Mouse (Mus musculus) liver, embryonic 14.5 days (tissue): ENCODE measurements around the gene Lrrc15. TPM values are rescaled to one million over a fixed set of nuclear protein-coding genes. Genes with fewer than 3 reads are reported as not detected.

Experiments
- ATAC-seq: fragments of 200-750 bp; cut with Nextera tagmentation; 2 replicates; pipeline ENCODE4 v1.8.0; 2017; ENCODE audit warnings: moderate number of reproducible peaks, mild to moderate bottlenecking, moderate library complexity; ENCODE audit not compliant: insufficient read depth
- DNase-seq, 3 experiments: peaks; one replicate each; pipeline ENCODE4 v3.0.0-alpha.2; 2012 to 2013; ENCODE audit warnings: low read depth in 3 of 3, low spot score in 3 of 3
- H3K27ac ChIP-seq: fragments of 300-500 bp; sonication (generic); 2 replicates; pipeline ENCODE4 v1.5.1; 2014; ENCODE audit warnings: moderate library complexity, mild to moderate bottlenecking, control low read depth, inconsistent platforms
- H3K27me3 ChIP-seq: fragments of 300-500 bp; sonication (generic); 2 replicates; pipeline ENCODE4 v1.6.1; 2014; ENCODE audit warnings: mild to moderate bottlenecking, low read length, moderate library complexity; ENCODE audit not compliant: control insufficient read depth, insufficient read depth
- H3K36me3 ChIP-seq: fragments of 300-500 bp; sonication (generic); replicated peaks from 2 replicates; pipeline ENCODE4 v1.6.1; 2014; ENCODE audit warnings: low read depth; ENCODE audit not compliant: control insufficient read depth, insufficient read depth
- H3K4me1 ChIP-seq, 2 experiments: fragments of 200-500 bp in 1 of 2; fragments of 300-500 bp in 1 of 2; sonication (generic) in 1 of 2; replicated peaks; 2 replicates each; pipeline ENCODE4 v1.6.1; 2012 to 2014; ENCODE audit warnings: antibody characterized with exemption in 1 of 2, inconsistent platforms in 1 of 2, low read length in 1 of 2; ENCODE audit not compliant: control insufficient read depth in 2 of 2, insufficient read depth in 2 of 2
- H3K4me2 ChIP-seq: fragments of 300-500 bp; sonication (generic); 2 replicates; pipeline ENCODE4 v1.6.1; 2014; ENCODE audit warnings: low read depth, mild to moderate bottlenecking, control low read depth, moderate library complexity
- H3K4me3 ChIP-seq, 2 experiments: fragments of 200-500 bp in 1 of 2; fragments of 300-500 bp in 1 of 2; sonication (generic) in 1 of 2; 2 replicates each; pipeline ENCODE4 v1.5.1; 2012 to 2014; ENCODE audit warnings: low read depth in 2 of 2, low read length in 2 of 2, mild to moderate bottlenecking in 2 of 2, control low read depth in 1 of 2, inconsistent platforms in 1 of 2, moderate library complexity in 1 of 2; ENCODE audit not compliant: insufficient read depth in 1 of 2
- H3K9ac ChIP-seq: fragments of 300-500 bp; sonication (generic); replicated peaks from 2 replicates; pipeline ENCODE4 v1.6.1; 2014; ENCODE audit warnings: mild to moderate bottlenecking, control low read depth, moderate library complexity
- H3K9me3 ChIP-seq: fragments of 300-500 bp; sonication (generic); 2 replicates; pipeline ENCODE4 v1.6.1; 2016; ENCODE audit warnings: low read length, mixed read lengths; ENCODE audit not compliant: control insufficient read depth
- CTCF ChIP-seq: IDR thresholded peaks from 2 replicates; pipeline ENCODE4 v1.5.1; 2016; ENCODE audit warnings: antibody characterized with exemption, low read depth, control low read depth
- EP300 ChIP-seq: IDR thresholded peaks from 2 replicates; pipeline ENCODE4 v1.6.1; 2016; ENCODE audit warnings: antibody characterized with exemption, low read depth
- WGBS: fragments of 180-500 bp; shearing (Covaris S2); extraction: QIAGEN DNeasy Blood & Tissue Kit; methylation state at CpG from one replicate; pipeline ENCODE4 v1.1.7; 2014; ENCODE audit not compliant: insufficient replicate concordance; 5-methylcytosine and 5-hydroxymethylcytosine counted together
- polyA plus RNA-seq, 2 experiments: library from polyadenylated mRNA; depleted of rRNA in 1 of 2; stranded (reverse) in 1 of 2; unstranded in 1 of 2; fragments of >200 nt; fragmentation: Nextera tagmentation in 1 of 2; extraction: Ambion mirVana in 1 of 2; gene quantifications; 2 replicates each; pipeline versions ENCODE4 v1.2.1 to v1.2.3; 2012 to 2014

Gene Lrrc15
- polyA plus RNA-seq, 2 experiments, result 0.01 TPM

GRCm38 (mm10) chr16:30295106-30295505, 12.1 kb upstream of the Lrrc15 start:
- WGBS, result 62% methylated on average over 7 of the region's 7 CpGs
- no peak for ATAC-seq

DNA sequence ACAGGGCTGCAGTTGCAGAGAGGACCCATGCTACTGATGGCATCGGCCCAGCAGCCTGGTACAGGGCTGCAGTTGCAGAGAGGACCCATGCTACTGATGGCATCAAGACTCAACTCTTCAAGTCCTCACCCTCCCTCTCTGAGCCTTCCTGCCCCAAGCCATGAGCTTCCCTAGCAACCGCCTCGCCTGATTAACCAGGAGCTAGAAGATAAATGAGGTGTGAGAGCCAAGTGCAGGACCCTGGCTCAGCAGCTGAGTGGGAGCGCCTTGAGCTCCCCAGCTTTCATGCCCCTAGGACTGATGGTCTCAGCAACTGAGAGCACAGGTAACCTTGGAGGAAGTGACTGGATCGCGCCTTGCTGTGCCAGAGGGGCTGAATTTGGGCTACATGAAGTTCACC, 7.4 kb upstream of the Lrrc15 start:
- Histone ChIP-seq H3K36me3 (no peaks in the 10 kb centered on the region), H3K4me3 (no peak overlapping the region), H3K27me3 (no peaks in the 10 kb centered on the region), H3K9me3 (no peaks in the 10 kb centered on the region), H3K4me1 (no peaks in the 10 kb centered on the region), H3K9ac (no peak overlapping the region), H3K4me2 (no peak overlapping the region), H3K27ac (no peak overlapping the region)
- DNase-seq (no peak), ATAC-seq (no peak)
- WGBS, result 62% methylated on average over 6 of the region's 6 CpGs
- TF ChIP-seq EP300, result no peak
- no peak for TF ChIP-seq CTCF

More at GRCm38 (mm10) chr16:30295106-30295505, 12.1 kb upstream of the Lrrc15 start:
- H3K27me3 ChIP-seq, result no peaks in the 10 kb centered on the region
- DNase-seq, result no peak
- TF ChIP-seq EP300 (no peak), CTCF (no peak)
- H3K9me3 ChIP-seq, result no peaks in the 10 kb centered on the region
- no peaks in the 10 kb centered on the region for H3K4me1 ChIP-seq
- H3K9ac ChIP-seq, result no peak overlapping the region
- no peak overlapping the region for H3K4me2 ChIP-seq
- H3K27ac ChIP-seq, result no peak overlapping the region
- H3K36me3 ChIP-seq, result no peaks in the 10 kb centered on the region
- H3K4me3 ChIP-seq, result no peak overlapping the region

DNA sequence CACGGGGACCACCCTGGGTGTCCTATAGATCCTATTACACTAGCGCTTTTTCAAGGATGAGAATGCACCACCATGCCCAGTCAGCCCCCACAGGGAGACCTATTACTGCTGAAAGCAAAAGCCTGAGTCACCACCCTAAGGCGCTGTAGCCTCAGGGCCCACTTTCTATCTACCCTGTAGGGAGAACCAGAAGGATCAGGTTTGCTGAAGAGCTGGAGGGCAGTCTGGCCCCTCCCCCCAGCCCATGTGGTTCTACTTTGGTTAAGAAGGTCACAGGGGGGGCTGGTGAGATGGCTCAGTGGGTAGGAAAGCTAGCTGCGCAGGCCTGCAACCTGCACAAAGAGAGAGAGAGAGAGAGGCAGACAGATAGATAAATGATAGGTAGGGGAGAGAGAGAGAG, 2.6 kb upstream of the Lrrc15 start:
- ATAC-seq (no peak), DNase-seq (no peak)
- Histone ChIP-seq H3K4me3 (no peak overlapping the region), H3K9ac (no peak overlapping the region), H3K4me1 (no peaks in the 10 kb centered on the region), H3K36me3 (no peaks in the 10 kb centered on the region), H3K27me3 (peaks cover 29% of the 10 kb centered on the region), H3K4me2 (no peak overlapping the region), H3K27ac (no peak overlapping the region), H3K9me3 (no peaks in the 10 kb centered on the region)
- WGBS, result 61% methylated on average over 4 of the region's 4 CpGs
- TF ChIP-seq CTCF (no peak), EP300 (no peak)

DNA sequence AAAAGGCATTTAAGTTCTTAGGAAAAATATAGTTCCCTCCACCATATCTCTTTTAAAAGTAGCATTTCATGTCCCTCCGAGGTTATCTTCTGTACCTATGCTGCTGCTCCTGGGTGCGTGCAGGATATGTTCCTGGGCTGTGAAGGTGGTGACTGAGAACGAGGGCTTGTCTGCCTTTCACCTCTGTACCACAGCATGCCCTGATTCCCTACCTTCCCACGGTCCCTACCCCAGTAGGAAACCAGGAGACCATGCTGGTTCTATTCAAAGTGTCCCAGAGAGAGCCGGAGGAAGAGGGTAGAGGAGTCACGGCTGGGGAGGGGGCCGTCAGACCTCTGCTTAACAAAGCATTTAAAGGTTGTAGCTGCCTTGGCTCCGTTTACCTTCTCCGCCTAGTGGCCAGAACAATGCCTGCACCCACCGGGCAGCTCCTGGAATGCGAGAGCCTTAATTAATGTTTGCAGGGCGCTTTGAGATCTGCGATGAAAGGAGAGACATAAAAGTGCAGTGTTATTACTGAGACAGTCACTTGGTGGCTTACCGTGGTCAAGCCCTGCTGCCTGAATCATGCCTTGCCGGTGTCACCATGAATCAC, 784 bp upstream of the Lrrc15 start:
- ATAC-seq, result no peak
- DNase-seq, result no peak
- no peak overlapping the region for H3K9ac ChIP-seq
- no peaks in the 10 kb centered on the region for H3K9me3 ChIP-seq
- TF ChIP-seq EP300, result no peak
- TF ChIP-seq CTCF, result peak; percentile 77
- H3K4me1 ChIP-seq, result no peaks in the 10 kb centered on the region
- H3K27me3 ChIP-seq, result peaks cover 29% of the 10 kb centered on the region
- H3K36me3 ChIP-seq, result no peaks in the 10 kb centered on the region
- no peak overlapping the region for H3K27ac ChIP-seq
- H3K4me3 ChIP-seq, result no peak overlapping the region
- WGBS, result 4% methylated on average over 15 of the region's 15 CpGs
- H3K4me2 ChIP-seq, result 0 out of 2 replicates have a peak overlapping the region, but pooled peaks have one; percentile 20

GRCm38 (mm10) chr16:30280676-30281297, 2.3 kb downstream of the Lrrc15 start:
- no peak overlapping the region for H3K9ac ChIP-seq
- no peak overlapping the region for H3K27ac ChIP-seq
- no peak overlapping the region for H3K4me2 ChIP-seq
- peaks cover 29% of the 10 kb centered on the region for H3K27me3 ChIP-seq
- no peaks in the 10 kb centered on the region for H3K4me1 ChIP-seq
- H3K4me3 ChIP-seq, result no peak overlapping the region
- H3K9me3 ChIP-seq, result no peaks in the 10 kb centered on the region
- TF ChIP-seq CTCF, result no peak
- TF ChIP-seq EP300, result no peak
- DNase-seq, result no peak
- no peaks in the 10 kb centered on the region for H3K36me3 ChIP-seq
- no peak for ATAC-seq
- WGBS, result 28% methylated on average over 4 of the region's 4 CpGs
